Mouse (Mus musculus) brain, embryonic 14.5 days (tissue): ENCODE data around the gene Rwdd4a. TPM values are rescaled to one million over a fixed set of nuclear protein-coding genes. Genes with fewer than 3 reads are reported as not detected.

Experiments used
- DNase-seq: peaks from one replicate; pipeline ENCODE4 v3.0.0-alpha.2; 2011; ENCODE audit warnings: low read depth
- CTCF ChIP-seq: fragments of 200-500 bp; IDR thresholded peaks from 2 replicates; pipeline ENCODE4 v1.5.1; 2012; ENCODE audit warnings: inconsistent platforms, mild to moderate bottlenecking, moderate library complexity, borderline replicate concordance; ENCODE audit not compliant: insufficient read depth, insufficient read length; ENCODE audit errors: extremely low read depth
- POLR2A ChIP-seq: fragments of 200-500 bp; IDR thresholded peaks from 2 replicates; pipeline ENCODE4 v1.6.1; 2012; ENCODE audit warnings: mild to moderate bottlenecking, inconsistent platforms, borderline replicate concordance; ENCODE audit not compliant: poor library complexity, insufficient read depth, insufficient read length, severe bottlenecking; ENCODE audit errors: extremely low read depth
- polyA plus RNA-seq: library from polyadenylated mRNA; depleted of rRNA; stranded (reverse); fragments of >200 nt; gene quantifications from 2 replicates; pipeline ENCODE4 v1.2.3, GENCODE M21; 2012; rRNA removed

Rwdd4a gene
- polyA plus RNA-seq, result 26.7 and 27.0 TPM in 2 replicates

DNA sequence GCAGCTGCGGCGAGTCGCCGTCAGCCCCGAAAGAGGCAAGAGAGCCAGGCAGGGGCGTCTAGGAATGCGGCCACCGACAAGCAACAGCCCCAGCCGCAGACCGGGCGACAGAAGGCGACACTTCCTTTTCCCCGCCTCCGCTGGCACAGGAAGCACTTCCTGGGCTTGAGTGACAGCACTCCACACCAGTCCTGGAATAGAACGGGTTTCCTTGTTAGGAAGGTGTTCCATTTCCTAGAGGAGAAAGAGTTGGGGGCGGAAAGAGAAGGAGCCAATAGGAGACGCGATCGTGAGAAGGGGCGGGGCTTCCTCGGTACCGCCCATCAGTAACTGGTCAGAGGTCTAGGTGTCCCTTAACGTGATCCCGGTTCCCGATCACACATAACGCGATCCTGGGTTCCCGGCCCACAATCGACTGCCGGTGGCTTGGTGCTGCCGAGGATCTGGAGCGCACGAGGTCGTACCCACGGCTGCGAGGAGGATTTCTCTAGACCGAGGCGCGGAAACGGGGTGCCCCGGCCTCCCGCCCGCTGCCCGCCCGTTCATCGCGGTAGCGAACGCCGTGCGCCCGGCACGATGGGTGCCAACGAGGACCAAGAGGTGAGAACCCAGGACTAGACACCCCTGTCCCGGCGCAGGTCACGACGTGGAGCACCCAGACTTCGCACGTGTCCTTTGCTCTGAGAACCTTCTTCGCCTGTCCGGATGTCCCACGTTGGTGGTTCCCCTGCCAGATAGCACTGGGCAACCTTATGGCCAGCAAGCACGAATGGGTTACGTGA lies at the start of gene Rwdd4a, which contains the start of gene Trappc11:
Gene Rwdd4a, plus strand, starts transcription at position 321 of the 782 bp plus-strand sequence.
Gene Trappc11, minus strand, starts transcription at position 127 of the 782 bp plus-strand sequence.
- DNase-seq, result peak; percentile 99
- TF ChIP-seq POLR2A (peak; percentile 65; the same call in 1 of the 2 replicates), CTCF (no peak)

- no peak for DNase-seq
- TF ChIP-seq POLR2A, result no peak
- no peak for TF ChIP-seq CTCF
Measured at GRCm38 (mm10) chr8:47487231-47487630, 46.2 kb upstream of the Rwdd4a start.

- TF ChIP-seq CTCF (no peak), POLR2A (no peak)
- DNase-seq, result no peak
Measured at GRCm38 (mm10) chr8:47493106-47493505, 40.4 kb upstream of the Rwdd4a start.

DNA sequence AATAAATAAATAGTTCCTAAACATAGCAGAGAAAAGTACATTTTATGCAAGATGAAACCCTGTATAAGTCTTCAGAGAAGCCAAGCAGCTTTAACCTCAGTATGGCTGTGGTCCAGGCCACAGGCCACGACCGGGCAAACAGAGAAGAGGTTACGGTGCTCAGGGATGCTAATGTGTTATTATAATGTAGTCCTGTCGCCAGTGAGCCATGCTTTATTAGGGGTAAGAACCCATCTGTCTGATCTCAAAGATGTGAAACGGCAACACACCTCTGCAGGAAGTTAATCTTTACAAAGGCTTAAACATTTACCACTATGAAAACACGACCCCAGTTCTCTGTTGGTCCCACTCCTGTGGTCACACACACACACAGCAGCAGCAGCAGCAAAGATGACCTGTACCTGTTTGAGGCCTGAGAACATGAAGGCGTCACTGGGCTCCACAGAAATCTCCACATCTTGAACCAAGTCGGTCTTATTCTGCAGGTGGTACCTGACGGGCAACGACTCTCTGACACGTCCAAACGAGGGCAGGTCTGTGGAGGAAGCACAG lies 38.8 kb upstream of the Rwdd4a start:
- no peak for DNase-seq
- TF ChIP-seq CTCF, result no peak
- TF ChIP-seq POLR2A, result no peak

DNA sequence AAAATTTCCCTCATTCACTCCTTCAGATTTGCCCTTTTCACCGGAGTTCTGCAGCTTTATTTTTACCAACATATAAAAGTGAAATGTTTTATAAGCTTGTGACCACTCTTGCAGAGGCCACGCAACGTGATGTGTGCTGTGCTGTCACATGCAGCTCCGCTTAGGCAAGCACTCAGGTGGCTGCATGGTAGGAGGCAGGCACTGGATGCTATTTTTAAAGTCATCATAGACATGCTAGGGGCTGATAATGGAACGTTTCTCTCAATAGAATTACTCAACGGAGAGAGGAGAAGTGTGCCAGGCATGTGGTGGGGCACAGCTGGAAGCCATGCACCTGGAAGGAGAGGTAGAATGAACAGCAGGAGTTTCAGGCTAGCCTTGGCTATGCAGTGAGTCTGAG lies 38.0 kb upstream of the Rwdd4a start:
- DNase-seq, result no peak

DNA sequence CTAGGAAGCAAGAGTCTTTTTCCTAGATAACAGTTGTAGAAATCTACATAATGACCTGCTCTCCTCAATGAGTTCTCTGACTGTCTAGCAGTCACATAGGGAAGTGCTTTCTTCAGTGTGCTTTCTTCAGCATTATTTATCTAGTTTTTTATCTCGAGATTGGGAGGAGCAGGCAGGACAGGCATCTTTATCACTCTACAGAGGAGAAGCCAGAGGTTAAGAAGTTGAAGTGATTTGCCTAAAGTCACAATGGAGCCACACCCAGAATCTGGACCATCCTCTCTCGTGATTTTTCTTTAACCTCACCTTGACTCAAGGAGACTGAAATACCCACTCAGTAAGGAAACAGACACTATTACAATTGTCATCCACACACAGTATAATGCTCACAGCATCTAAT lies 31.5 kb upstream of the Rwdd4a start:
- no peak for DNase-seq
- TF ChIP-seq CTCF (no peak), POLR2A (no peak)

More for the DNA sequence above, 38.0 kb upstream of the Rwdd4a start:
- TF ChIP-seq POLR2A, result no peak
- no peak for TF ChIP-seq CTCF

GRCm38 (mm10) chr8:47502546-47502945 lies 30.9 kb upstream of the Rwdd4a start:
- no peak for DNase-seq
- TF ChIP-seq POLR2A, result no peak
- no peak for TF ChIP-seq CTCF

GRCm38 (mm10) chr8:47505431-47505830 lies 28.0 kb upstream of the Rwdd4a start:
- DNase-seq, result no peak
- TF ChIP-seq POLR2A, result no peak
- no peak for TF ChIP-seq CTCF

GRCm38 (mm10) chr8:47510930-47511329 lies 22.5 kb upstream of the Rwdd4a start:
- no peak for DNase-seq
- no peak for TF ChIP-seq POLR2A
- no peak for TF ChIP-seq CTCF

DNA sequence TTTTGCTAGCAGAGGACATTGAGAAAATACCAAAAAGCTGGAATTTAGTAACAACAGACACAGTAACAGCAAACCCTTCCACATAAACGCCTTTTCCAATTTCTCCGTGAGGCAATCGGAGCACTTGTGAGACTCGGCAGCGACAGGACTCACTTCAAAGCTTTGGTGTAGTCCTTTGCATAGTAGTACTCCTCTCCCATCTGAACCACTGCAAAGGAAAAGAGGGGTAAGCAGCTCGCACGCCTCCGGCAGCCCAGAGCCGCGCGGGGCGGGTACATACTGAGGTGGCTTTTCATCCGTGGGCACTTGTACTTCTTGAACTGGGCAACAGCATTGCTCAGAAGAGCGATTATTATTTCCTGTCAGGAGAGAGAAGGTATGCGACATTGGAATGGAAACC lies 19.9 kb upstream of the Rwdd4a start:
- DNase-seq, result no peak
- TF ChIP-seq CTCF (no peak), POLR2A (no peak)

DNA sequence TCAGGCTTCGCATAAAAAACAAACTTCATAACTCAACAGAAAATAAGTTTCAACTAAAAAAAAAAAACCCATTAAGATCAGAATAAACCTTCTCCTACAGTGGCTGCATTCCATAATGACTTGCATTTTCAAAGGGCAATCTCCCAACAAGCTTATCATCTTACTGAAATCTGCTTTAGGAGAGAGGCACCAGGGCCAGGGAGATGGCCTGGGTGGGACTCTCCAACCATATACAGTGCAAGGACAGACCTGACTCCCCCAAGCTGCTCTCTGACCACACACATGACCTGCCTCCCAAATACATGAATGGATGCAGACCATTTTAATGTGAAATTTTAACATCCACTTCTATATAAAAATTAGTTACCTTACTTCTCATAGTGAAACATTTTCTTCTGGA lies 5.4 kb upstream of the Rwdd4a start:
- DNase-seq, result no peak
- TF ChIP-seq POLR2A (no peak), CTCF (no peak)
